Mouse (Mus musculus) urinary bladder, postnatal 4 days (tissue): ENCODE measurements around the gene Als2.

Experiments
- DNase-seq, 2 experiments: peaks; one replicate each; pipeline ENCODE4 v3.0.0; 2021 to 2022; ENCODE audit warnings: low spot score in 2 of 2

Als2 gene

GRCm38 (mm10) chr1:59212076-59212779 lies 24.8 kb downstream of the Als2 start:
- no peak for DNase-seq

- no peak for DNase-seq
These were observed 25.4 kb downstream of the Als2 start for GRCm38 (mm10) chr1:59211651-59212050.

GRCm38 (mm10) chr1:59208331-59208730 lies 28.7 kb downstream of the Als2 start:
- DNase-seq, result no peak

- no peak for DNase-seq
These were observed 32.5 kb downstream of the Als2 start for GRCm38 (mm10) chr1:59204489-59204888.

DNA sequence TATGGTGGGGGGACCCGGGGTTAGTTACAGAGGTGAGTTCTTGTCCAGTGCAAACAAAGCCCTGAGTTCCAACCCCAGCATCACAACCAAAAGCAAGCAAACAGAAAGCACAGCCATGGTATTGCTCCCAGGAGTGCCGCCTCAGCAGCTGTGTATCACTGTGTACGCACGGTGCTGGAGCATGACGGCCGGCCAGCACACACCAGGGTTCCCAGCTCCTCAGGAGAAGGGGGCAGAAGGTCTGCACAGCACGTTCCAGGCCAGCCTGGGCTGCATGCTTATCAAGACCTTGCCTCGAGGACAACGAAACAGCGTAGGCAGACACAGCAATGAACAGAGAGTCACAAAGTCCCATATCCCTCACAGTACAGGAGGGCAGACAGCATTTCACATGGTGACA lies 34.7 kb downstream of the Als2 start:
- no peak for DNase-seq

DNA sequence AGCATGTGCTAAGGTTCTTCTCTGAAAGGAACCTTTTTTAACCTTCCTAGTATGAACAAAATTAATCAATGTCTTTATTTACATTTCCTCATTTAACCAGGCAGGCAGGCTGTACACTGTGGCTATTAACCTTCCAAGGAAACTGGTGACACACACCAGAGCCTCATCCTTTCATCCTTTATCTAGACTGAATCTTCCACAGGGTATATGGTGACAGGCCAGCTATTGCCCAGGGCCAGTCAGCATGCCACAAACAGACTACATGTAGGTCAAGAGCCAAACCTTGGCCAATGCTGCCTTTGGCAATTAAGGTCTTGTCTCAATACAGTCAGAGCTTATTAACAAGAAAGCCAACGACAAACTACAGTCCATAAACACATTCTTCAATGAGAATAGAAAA lies 35.5 kb downstream of the Als2 start:
- no peak for DNase-seq

DNA sequence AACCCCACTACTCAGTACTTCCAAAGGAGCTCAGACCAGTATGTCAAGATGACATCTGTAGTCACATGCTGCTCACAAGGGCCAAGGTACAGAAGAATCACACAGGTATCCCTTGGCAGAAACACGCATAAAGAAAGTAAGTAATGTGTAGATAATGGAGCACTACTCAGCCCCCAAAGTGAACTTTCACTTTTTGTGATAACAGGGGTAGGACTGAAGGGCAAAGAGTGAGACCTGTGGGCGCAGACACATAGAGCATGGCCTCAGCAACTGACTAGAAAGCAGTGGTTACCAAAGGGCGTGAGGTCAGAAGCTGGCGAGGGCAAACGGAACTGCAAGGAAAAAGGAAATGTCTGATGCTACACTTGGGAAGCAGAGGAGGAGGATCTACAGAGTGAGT lies 36.1 kb downstream of the Als2 start:
- no peak for DNase-seq

DNA sequence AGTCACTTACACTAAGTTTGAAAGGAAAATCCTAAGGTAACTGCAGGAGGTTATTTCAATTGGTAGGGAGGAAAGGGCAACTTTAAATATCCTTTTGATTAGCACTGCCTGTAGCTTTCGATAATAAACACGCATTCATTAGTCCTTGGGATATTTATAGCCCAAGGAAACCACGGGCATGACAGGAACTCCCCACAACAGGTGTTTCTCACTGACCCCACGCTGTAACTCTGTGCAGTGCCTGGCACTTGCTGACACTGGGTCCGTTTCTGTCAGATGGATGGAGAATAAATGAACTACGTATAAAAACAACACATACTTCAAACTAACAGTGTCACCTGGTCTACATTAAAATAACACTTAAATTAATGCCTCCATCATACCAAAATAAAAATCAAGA lies 42.1 kb downstream of the Als2 start:
- no peak for DNase-seq

- DNase-seq, result no peak
These were observed 49.2 kb downstream of the Als2 start for GRCm38 (mm10) chr1:59187786-59188185.

GRCm38 (mm10) chr1:59186317-59186716 lies 50.7 kb downstream of the Als2 start:
- DNase-seq, result no peak

DNA sequence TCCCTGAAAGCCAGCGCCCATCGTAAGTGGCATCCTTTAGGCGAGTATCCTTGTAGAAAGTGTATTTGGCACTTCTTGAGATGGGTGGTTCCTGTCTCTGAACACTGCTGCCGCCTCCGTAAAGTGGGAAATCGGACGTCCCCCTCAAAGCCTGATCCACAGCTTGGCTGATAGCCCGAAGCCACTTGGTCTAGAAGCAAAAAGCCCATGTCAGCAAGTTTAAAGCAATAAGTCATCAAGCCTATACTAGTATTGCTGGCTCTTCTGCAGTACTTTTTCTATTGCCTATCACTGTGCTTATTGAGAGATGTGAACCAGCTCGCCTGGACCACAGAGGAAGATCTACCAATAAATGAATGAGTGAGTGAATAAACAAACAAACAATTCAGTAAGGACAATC lies 51.6 kb downstream of the Als2 start:
- no peak for DNase-seq

GRCm38 (mm10) chr1:59183045-59183444 lies 54.0 kb downstream of the Als2 start:
- DNase-seq, result no peak

DNA sequence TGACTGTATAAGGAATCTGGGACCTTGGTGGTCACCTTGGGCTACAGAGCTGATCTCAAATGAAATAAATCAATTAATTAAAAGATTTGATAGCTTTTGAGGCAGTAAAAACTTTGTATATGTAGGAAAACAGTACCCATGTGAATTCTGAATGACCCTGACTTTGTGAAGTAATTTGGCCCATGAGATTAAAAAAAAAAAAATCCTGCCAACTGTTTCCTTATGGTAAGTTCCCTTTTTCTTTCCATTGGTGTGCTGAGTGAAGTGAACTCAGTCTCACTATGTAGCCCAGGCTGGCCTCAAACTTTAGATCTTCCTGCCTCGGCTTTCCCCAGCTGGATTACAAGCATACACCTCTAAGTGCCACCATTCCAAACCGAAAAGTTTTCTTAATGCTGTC lies 54.7 kb downstream of the Als2 start:
- DNase-seq, result no peak

- no peak for DNase-seq
These were observed 57.0 kb downstream of the Als2 start for GRCm38 (mm10) chr1:59180003-59180402.

DNA sequence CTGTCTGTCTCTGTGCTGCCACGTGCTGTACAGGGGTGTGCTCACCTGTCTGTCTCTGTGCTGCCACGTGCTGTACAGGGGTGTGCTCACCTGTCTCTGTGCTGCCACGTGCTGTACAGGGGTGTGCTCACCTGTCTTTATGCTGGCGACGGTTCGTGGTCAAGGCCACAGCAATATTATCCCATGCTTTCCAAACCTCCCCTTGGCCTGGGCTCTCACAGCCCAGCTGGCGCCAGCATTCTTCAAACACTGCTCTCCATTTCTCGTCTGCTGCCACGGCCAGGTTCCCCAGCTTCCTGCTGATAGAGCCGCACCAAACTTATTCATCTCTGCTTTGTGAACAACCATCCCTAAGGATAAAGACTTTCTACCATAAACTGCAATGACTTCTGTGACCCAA lies 58.6 kb downstream of the Als2 start:
- no peak for DNase-seq

DNA sequence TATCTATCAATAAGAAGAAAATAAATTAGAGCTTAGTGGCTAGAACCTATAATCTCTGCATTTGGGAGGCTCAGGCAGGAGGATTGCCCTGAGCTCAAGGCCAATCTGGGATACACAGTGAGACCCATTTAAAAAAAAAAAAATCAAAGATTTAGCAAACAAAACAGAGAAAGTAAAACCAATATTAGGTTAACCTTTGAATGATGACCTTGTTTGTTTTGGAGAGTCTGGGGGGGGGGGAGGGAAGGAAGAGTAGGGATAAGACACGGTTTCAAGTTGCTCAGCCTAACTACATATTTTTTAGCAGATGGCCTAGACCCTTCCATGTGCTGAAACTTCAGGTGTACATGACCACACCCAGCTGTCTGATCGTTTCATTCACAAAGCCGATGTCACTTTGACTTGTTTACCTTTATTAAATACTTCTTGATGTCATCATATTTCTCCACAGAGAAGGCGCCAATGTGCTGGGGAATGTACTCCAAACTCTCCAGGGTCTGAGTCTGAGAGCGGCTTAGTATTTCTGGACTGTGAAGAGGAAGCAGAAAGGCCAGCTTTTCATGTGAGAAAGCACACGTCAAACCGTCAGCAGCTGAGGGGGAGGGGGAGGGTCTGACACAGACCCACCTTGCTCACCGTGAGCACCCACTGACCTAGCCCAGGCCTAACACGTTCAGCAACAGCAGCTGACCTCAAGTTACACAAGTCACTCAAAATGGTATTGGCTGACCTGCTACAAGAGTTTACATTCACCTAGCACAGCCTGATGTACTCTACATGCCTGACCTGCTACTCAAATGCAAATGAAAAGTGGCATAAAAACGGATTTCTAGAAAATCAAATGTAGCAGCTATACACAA lies 62.3 kb downstream of the Als2 start:
- no peak for DNase-seq

DNA sequence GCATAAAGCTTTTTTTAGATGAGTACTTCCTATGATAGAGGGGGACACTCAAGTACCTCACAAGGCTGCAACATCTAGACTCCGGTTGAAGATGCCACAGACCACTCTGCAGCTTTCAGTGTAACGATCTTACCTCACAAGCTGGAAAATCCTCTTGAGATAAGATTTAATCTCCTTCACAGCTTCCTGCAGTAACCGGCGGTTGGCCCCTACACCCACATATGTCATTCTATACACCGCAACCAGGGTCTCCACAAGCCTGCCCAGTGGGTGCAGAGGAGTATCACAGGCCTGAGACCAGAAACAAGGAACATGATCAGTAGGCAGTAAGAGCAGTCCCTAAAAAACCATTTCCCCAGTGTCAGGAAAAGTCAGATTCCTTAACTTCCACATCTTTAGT lies 64.0 kb downstream of the Als2 start:
- DNase-seq, result no peak

- DNase-seq, result no peak
These were observed 65.2 kb downstream of the Als2 start for GRCm38 (mm10) chr1:59171875-59172274.

DNA sequence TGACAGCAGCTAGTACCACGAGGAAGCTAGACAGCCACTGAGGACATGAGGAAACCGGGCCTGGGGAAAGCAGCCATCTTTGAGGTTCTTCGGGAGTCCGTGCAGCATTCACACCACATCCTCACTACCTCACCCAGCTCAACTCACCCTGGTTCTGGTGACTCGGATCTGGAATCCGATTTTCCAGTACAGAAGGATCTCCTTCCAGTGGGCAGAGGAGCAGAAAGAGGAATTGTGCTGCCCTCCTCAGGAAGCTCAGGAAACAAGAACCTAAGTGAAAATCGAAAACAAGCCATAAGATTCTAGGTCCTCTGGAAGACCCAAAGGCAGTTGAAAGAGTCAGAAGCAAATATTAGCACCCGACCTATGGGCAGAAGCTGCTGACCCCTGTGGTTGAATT lies 66.7 kb downstream of the Als2 start:
- peak in 1 of 2 experiments; percentile 53 for DNase-seq

DNA sequence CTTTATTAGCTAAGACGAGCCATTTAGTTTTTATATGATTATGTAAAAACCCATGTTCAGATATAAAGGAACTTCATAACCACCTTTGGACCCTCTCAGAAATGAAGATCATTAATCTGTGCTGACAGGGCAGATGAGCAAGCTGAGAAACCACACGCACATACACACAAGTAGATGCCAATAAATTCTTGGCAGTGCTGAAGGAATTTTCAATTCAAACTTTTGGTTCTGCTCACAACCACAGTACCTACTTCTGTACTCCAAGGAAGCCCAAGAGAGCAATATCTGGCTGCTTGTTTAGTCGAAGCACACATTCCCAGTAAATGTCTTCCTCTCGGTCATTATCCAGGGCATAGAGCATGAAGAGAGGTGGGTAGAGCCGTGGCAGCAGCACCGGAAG lies 67.4 kb downstream of the Als2 start:
- peak in 1 of 2 experiments; percentile 35 for DNase-seq

GRCm38 (mm10) chr1:59168556-59168955 lies 68.5 kb downstream of the Als2 start:
- no peak for DNase-seq

- DNase-seq, result no peak
These were observed 69.2 kb downstream of the Als2 start for GRCm38 (mm10) chr1:59167654-59168425.
